Mouse (Mus musculus): Measurements from ENCODE around the gene Ibsp.

Ibsp gene

GRCm38 (mm10) chr5:104298994-104299393 is at the start of gene Ibsp:
TSS of gene Ibsp (plus strand) at chr5:104299171.
- no peak for DNase-seq (ENCODE audit: low spot score)

GRCm38 (mm10) chr5:104251811-104252210 is 47.2 kb upstream of the Ibsp start:
- DNase-seq (ENCODE audit: low spot score) = no peak

GRCm38 (mm10) chr5:104256585-104256984 is 42.4 kb upstream of the Ibsp start:
- no peak for DNase-seq (ENCODE audit: low spot score)

GRCm38 (mm10) chr5:104261908-104262461 is 37.0 kb upstream of the Ibsp start:
- no peak for DNase-seq (ENCODE audit: low spot score)

GRCm38 (mm10) chr5:104263014-104263776 is 35.8 kb upstream of the Ibsp start:
- DNase-seq (ENCODE audit: low spot score) = no peak

GRCm38 (mm10) chr5:104294201-104294600 is 4.8 kb upstream of the Ibsp start:
- DNase-seq (ENCODE audit: low spot score) = no peak

GRCm38 (mm10) chr5:104314073-104314472 is 15.1 kb downstream of the Ibsp start:
- DNase-seq (ENCODE audit: low spot score) = no peak

- no peak for DNase-seq (ENCODE audit: low spot score)
These were observed 26.1 kb downstream of the Ibsp start, which contains the start of gene Mepe for GRCm38 (mm10) chr5:104325029-104325428. TSS of gene Mepe (plus strand) at chr5:104325329.

GRCm38 (mm10) chr5:104326884-104327283 is 27.9 kb downstream of the Ibsp start:
- no peak for DNase-seq (ENCODE audit: low spot score)

- no peak for DNase-seq (ENCODE audit: low spot score)
These were observed 28.4 kb downstream of the Ibsp start for GRCm38 (mm10) chr5:104327389-104327788.

- no peak for DNase-seq (ENCODE audit: low spot score)
These were observed 28.9 kb downstream of the Ibsp start for GRCm38 (mm10) chr5:104327876-104328275.

GRCm38 (mm10) chr5:104328317-104328850 is 29.4 kb downstream of the Ibsp start:
- DNase-seq (ENCODE audit: low spot score) = no peak

GRCm38 (mm10) chr5:104329381-104329780 is 30.4 kb downstream of the Ibsp start:
- DNase-seq (ENCODE audit: low spot score) = no peak

- no peak for DNase-seq (ENCODE audit: low spot score)
These were observed 31.1 kb downstream of the Ibsp start for GRCm38 (mm10) chr5:104330088-104330487.

- no peak for DNase-seq (ENCODE audit: low spot score)
These were observed 33.3 kb downstream of the Ibsp start for GRCm38 (mm10) chr5:104332296-104332695.

GRCm38 (mm10) chr5:104333231-104333640 is 34.3 kb downstream of the Ibsp start:
- DNase-seq (ENCODE audit: low spot score) = peak; percentile 71

GRCm38 (mm10) chr5:104333643-104334042 is 34.7 kb downstream of the Ibsp start:
- no peak for DNase-seq (ENCODE audit: low spot score)

GRCm38 (mm10) chr5:104334516-104334915 is 35.5 kb downstream of the Ibsp start:
- DNase-seq (ENCODE audit: low spot score) = no peak

GRCm38 (mm10) chr5:104335962-104336361 is 37.0 kb downstream of the Ibsp start:
- DNase-seq (ENCODE audit: low spot score) = no peak

- no peak for DNase-seq (ENCODE audit: low spot score)
These were observed 38.5 kb downstream of the Ibsp start for GRCm38 (mm10) chr5:104337491-104337890.

- no peak for DNase-seq (ENCODE audit: low spot score)
These were observed 40.0 kb downstream of the Ibsp start for GRCm38 (mm10) chr5:104339009-104339408.

GRCm38 (mm10) chr5:104339706-104340512 is 40.9 kb downstream of the Ibsp start:
- DNase-seq (ENCODE audit: low spot score) = peak; percentile 35

- no peak for DNase-seq (ENCODE audit: low spot score)
These were observed 41.5 kb downstream of the Ibsp start for GRCm38 (mm10) chr5:104340513-104340829.
